Mouse (Mus musculus) right cerebral cortex, postnatal 10 days (tissue): Measurements from ENCODE around the gene Klf15.

Experiments used
- DNase-seq, 2 experiments: peaks; one replicate each; pipeline ENCODE4 v3.0.0; 2021; ENCODE audit warnings: low spot score in 2 of 2

Gene Klf15

GRCm38 (mm10) chr6:90462181-90462706 lies at the start of gene Klf15:
TSS of gene Klf15 (plus strand) at chr6:90462576.
- peak; percentile 90 to 91 for DNase-seq

- peak; percentile 88 to 91 for DNase-seq
Observed at GRCm38 (mm10) chr6:90422565-90422964, 39.8 kb upstream of the Klf15 start.

- DNase-seq = no peak
Observed at GRCm38 (mm10) chr6:90425361-90425760, 37.0 kb upstream of the Klf15 start.

GRCm38 (mm10) chr6:90426003-90426402 lies 36.4 kb upstream of the Klf15 start:
- no peak for DNase-seq

GRCm38 (mm10) chr6:90428380-90428974 lies 33.9 kb upstream of the Klf15 start, which contains the start of gene Cfap100:
TSS of gene Cfap100 (minus strand) at chr6:90428797.
- peak; percentile 82 to 86 for DNase-seq

- DNase-seq = peak in 1 of 2 experiments; percentile 38
Observed at GRCm38 (mm10) chr6:90429911-90430310, 32.5 kb upstream of the Klf15 start.

- DNase-seq = peak; percentile 81 to 86
Observed at GRCm38 (mm10) chr6:90431487-90431886, 30.9 kb upstream of the Klf15 start.

GRCm38 (mm10) chr6:90434687-90435086 lies 27.7 kb upstream of the Klf15 start:
- no peak for DNase-seq

GRCm38 (mm10) chr6:90435195-90435618 lies 27.2 kb upstream of the Klf15 start:
- peak; percentile 76 to 87 for DNase-seq

- DNase-seq = no peak
Observed at GRCm38 (mm10) chr6:90436192-90436907, 26.0 kb upstream of the Klf15 start.

- DNase-seq = no peak
Observed at GRCm38 (mm10) chr6:90437041-90437440, 25.3 kb upstream of the Klf15 start.

GRCm38 (mm10) chr6:90446883-90447282 lies 15.5 kb upstream of the Klf15 start:
- DNase-seq = peak; percentile 68

- DNase-seq = peak; percentile 72 to 88
Observed at GRCm38 (mm10) chr6:90450179-90450578, 12.2 kb upstream of the Klf15 start.

- peak; percentile 66 to 71 for DNase-seq
Observed at GRCm38 (mm10) chr6:90450697-90451096, 11.7 kb upstream of the Klf15 start.

- DNase-seq = no peak
Observed at GRCm38 (mm10) chr6:90451512-90451911, 10.9 kb upstream of the Klf15 start.

GRCm38 (mm10) chr6:90452603-90453002 lies 9.8 kb upstream of the Klf15 start:
- no peak for DNase-seq

GRCm38 (mm10) chr6:90453751-90454150 lies 8.6 kb upstream of the Klf15 start:
- no peak for DNase-seq

GRCm38 (mm10) chr6:90457421-90457820 lies 5.0 kb upstream of the Klf15 start:
- no peak for DNase-seq

GRCm38 (mm10) chr6:90461181-90461580 lies 1.2 kb upstream of the Klf15 start:
- DNase-seq = no peak

- no peak for DNase-seq
Observed at GRCm38 (mm10) chr6:90461771-90462170, 605 bp upstream of the Klf15 start.

GRCm38 (mm10) chr6:90462841-90463227 lies 458 bp downstream of the Klf15 start:
- peak; percentile 59 to 63 for DNase-seq

GRCm38 (mm10) chr6:90463228-90463862 lies 969 bp downstream of the Klf15 start:
- peak; percentile 91 to 92 for DNase-seq
